Mouse (Mus musculus) frontal cortex, adult 2 months (tissue): ENCODE data around the gene D10Jhu81e. TPM values are rescaled to one million over a fixed set of nuclear protein-coding genes. Genes with fewer than 3 reads are reported as not detected.

Experiments used
- DNase-seq, 2 experiments: peaks; one replicate each; pipeline ENCODE4 v3.0.0; 2022; ENCODE audit warnings: low spot score in 1 of 2; ENCODE audit errors: extremely low spot score in 1 of 2
- polyA plus RNA-seq: library from polyadenylated mRNA; depleted of rRNA; stranded (reverse); fragments of >200 nt; gene quantifications from 2 replicates; pipeline ENCODE4 v1.2.3, GENCODE M21; 2012

The D10Jhu81e gene
- polyA plus RNA-seq, 1 experiment = 117 TPM

- DNase-seq = no peak
Measured at GRCm38 (mm10) chr10:78164786-78165185, 4.8 kb downstream of the D10Jhu81e start.

GRCm38 (mm10) chr10:78163923-78164322 is 5.7 kb downstream of the D10Jhu81e start:
- DNase-seq = peak in 1 of 2 experiments; percentile 83

GRCm38 (mm10) chr10:78163241-78163640 is 6.3 kb downstream of the D10Jhu81e start:
- no peak for DNase-seq

- no peak for DNase-seq
Measured at GRCm38 (mm10) chr10:78162646-78163045, 6.9 kb downstream of the D10Jhu81e start.

GRCm38 (mm10) chr10:78161096-78161495 is 8.5 kb downstream of the D10Jhu81e start:
- no peak for DNase-seq

GRCm38 (mm10) chr10:78160369-78161095 is 9.1 kb downstream of the D10Jhu81e start:
- no peak for DNase-seq

- peak; percentile 71 to 94 for DNase-seq
Measured at GRCm38 (mm10) chr10:78159906-78160305, 9.7 kb downstream of the D10Jhu81e start.

GRCm38 (mm10) chr10:78159252-78159878 is 10.2 kb downstream of the D10Jhu81e start:
- peak in 1 of 2 experiments; percentile 56 for DNase-seq

GRCm38 (mm10) chr10:78158041-78158440 is 11.5 kb downstream of the D10Jhu81e start:
- DNase-seq = no peak

- no peak for DNase-seq
Measured at GRCm38 (mm10) chr10:78156926-78157325, 12.7 kb downstream of the D10Jhu81e start.

GRCm38 (mm10) chr10:78148834-78149766 is 20.5 kb downstream of the D10Jhu81e start:
- no peak for DNase-seq

GRCm38 (mm10) chr10:78147908-78148441 is 21.6 kb downstream of the D10Jhu81e start:
- no peak for DNase-seq

- peak in 1 of 2 experiments; percentile 75 for DNase-seq
Measured at GRCm38 (mm10) chr10:78143727-78144505, 25.7 kb downstream of the D10Jhu81e start.

GRCm38 (mm10) chr10:78140843-78141242 is 28.7 kb downstream of the D10Jhu81e start:
- DNase-seq = no peak

- no peak for DNase-seq
Measured at GRCm38 (mm10) chr10:78140251-78140600, 29.4 kb downstream of the D10Jhu81e start.

GRCm38 (mm10) chr10:78139572-78140250 is 29.9 kb downstream of the D10Jhu81e start:
- no peak for DNase-seq

- DNase-seq = no peak
Measured at GRCm38 (mm10) chr10:78138812-78139523, 30.6 kb downstream of the D10Jhu81e start.

- no peak for DNase-seq
Measured at GRCm38 (mm10) chr10:78137191-78137590, 32.4 kb downstream of the D10Jhu81e start.

- no peak for DNase-seq
Measured at GRCm38 (mm10) chr10:78135947-78136346, 33.6 kb downstream of the D10Jhu81e start.
